Mouse (Mus musculus): ENCODE data around the gene Ntpcr.

Ntpcr gene

GRCm38 (mm10) chr8:125726143-125726542 lies 3.6 kb upstream of the Ntpcr start:
- DNase-seq, result no peak

DNA sequence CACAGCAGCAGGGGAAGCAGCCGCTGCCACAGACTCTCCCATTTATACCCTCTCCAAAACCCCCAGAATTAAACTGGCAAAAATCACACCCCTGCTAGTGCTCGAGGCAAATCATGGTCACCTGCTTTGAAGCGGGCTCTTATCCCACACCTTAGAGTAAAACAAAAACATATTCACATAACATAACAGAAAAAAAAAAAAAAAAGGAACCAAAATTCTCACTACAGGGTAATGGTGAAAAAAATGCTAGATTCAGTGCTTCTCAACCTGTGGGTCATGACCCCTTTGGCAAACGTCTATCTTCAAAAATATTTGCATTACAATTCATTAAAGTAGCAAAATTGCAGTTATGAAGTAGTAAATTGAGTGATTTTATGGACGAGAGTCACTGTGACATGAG lies 2.8 kb upstream of the Ntpcr start:
- DNase-seq, result no peak

- DNase-seq, result no peak
Measured at GRCm38 (mm10) chr8:125727797-125728196, 2.0 kb upstream of the Ntpcr start.

- DNase-seq, result peak; percentile 92
Measured at GRCm38 (mm10) chr8:125733964-125734956, 4.5 kb downstream of the Ntpcr start.

- DNase-seq, result no peak
Measured at GRCm38 (mm10) chr8:125738956-125739355, 9.2 kb downstream of the Ntpcr start.

DNA sequence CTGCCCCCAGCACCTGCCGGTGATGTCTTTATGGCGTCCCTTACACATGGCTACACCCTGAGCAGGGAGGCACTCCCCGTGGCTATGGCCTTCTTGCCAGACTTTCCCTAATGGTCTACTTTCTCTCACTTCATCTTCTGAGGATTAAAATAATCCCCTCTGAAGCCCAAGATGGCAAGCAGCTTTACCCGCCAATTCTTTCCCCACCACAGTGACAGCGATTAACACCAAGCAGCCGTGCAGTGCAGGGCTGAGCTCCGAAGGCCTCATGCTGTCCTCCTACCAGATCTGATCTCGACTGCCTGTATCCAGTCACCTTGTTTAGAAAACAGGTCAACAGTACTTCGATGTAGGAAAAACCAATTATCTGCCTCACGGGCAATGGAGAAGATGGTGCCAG lies 10.9 kb downstream of the Ntpcr start:
- no peak for DNase-seq

GRCm38 (mm10) chr8:125741377-125741776 lies 11.6 kb downstream of the Ntpcr start:
- DNase-seq, result no peak

DNA sequence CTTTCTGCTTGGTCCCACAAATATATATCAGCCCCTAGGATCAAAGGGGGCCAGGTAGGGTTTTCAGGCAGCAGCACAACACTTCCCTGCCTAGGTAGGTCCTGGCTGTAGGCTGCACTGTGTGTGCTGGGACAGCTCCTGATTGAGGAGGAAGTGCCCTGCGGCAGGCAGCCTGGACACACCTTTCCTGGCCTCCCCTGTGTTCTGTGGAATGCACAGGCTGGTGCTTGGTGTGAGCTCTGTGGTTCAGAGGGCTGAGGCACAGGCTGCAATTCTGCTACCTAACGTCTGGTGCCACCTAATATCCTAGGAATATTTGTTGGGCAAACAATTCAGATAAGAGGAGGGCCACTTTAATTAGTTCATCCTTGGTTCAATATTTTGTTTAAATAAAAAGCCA lies 12.1 kb downstream of the Ntpcr start:
- DNase-seq, result no peak

DNA sequence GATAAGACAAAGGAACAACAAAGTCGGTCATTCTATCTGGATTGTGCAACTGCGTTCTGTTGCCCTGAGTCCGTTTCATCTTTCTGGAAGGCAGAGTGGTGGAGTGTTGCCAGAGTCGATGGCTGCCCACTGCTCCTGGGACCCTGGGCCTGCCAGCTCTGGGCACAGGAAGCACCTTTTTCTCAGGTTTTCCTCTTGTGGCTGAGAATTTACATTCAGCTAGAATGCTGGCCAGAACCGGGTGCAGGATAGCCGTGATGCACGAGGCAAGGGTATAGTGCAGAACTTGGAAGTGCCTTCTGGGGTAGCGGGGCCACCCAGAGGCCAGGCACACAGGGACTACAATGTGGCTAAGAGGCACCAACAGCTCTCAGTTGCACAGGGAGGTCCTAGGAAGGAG lies 12.6 kb downstream of the Ntpcr start:
- no peak for DNase-seq

- no peak for DNase-seq
Measured at GRCm38 (mm10) chr8:125744914-125745576, 15.3 kb downstream of the Ntpcr start.

DNA sequence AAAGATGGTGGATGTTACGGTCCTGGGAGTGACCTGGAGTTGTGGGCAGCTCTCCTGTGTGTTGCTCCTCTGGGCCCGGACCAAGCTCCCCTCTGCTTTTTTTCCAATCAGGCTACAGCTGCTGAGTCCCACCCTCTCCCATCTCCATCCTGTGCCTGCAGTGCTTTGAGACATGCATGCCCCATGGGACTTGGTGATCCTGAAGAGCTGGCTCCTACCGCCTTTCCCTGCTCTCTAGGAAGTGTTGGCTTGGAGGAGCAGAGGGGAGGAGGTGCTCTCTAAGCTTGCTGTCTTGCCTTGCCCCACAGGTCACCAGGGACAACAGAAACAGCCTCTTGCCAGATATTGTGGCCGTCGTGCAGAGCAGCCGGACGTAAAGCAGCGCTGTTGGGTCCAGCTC lies 17.6 kb downstream of the Ntpcr start:
- no peak for DNase-seq

GRCm38 (mm10) chr8:125750846-125751245 lies 21.1 kb downstream of the Ntpcr start:
- DNase-seq, result peak; percentile 35

- no peak for DNase-seq
Measured at GRCm38 (mm10) chr8:125755896-125756295, 26.1 kb downstream of the Ntpcr start.

GRCm38 (mm10) chr8:125756391-125757105 lies 26.8 kb downstream of the Ntpcr start:
- no peak for DNase-seq

DNA sequence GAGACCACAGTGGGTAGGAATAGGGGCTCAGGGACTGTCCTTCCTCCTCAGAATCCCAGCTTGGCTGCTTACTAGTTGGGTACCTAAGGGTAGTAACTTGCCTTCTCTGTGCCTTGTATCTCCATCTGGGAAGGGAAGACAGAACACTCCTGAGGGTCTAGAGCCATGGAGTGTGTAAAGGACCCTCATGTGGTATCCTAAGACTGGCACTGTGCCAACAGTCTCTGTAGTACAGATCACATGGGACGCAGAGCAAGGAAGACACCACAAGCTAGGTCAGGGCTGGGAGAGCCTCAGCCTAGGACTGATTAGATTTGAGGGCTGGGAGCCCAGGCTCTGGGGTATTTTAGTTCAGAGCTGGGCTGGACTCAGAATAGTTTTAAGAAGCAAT lies 27.3 kb downstream of the Ntpcr start:
- DNase-seq, result no peak

DNA sequence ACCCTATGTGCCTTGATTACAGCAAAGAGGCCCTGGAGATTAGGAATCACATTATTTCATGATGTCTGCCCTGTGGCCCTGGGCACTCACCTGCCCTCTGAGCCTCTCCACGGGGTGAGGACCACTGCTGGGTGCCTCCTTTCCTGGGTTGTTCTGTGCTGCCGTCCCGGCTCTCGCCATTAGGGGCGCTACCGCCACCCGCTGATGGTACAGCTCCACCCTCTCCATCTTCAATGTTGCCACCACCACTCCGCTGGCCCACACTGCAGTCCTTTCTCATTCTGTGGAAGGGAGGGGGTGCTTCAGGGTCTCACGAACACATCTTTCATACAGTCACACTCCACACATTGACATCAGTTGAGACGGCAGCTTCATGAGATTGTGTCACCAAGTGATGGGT lies 29.3 kb downstream of the Ntpcr start:
- DNase-seq, result no peak

DNA sequence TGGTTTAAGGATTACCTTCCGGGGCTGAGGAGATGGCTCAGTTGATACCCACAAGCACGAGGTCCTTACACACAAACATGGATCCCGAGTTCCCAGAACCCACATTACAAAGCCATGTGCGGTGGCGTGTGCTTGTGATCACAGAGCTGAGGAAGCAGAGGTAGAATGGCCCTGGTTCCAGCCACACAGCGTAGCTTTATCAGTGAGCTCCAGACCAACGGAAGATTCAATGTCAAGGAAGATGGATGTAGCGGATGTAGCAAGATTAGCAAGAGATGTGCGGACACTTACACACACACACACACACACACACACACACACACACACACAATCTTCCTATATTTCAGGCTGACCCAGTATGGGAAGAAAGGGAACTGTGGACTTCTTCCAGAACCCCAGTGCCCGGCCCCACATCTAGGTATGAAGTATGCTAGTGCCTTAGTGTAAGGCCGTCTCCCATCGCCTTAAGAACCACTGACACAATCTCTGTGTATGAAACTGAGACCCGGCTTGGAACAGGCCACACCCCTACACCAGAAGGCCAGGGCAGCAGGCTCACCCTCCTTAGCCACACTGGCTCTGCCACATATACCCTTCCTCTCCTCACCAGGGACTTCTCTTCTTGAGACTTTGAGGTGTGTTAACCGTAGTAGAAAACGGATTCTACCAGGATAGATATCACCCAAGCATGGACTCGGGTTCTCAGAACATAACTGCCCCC lies 33.5 kb downstream of the Ntpcr start:
- no peak for DNase-seq

GRCm38 (mm10) chr8:125768079-125768478 lies 38.3 kb downstream of the Ntpcr start:
- no peak for DNase-seq

DNA sequence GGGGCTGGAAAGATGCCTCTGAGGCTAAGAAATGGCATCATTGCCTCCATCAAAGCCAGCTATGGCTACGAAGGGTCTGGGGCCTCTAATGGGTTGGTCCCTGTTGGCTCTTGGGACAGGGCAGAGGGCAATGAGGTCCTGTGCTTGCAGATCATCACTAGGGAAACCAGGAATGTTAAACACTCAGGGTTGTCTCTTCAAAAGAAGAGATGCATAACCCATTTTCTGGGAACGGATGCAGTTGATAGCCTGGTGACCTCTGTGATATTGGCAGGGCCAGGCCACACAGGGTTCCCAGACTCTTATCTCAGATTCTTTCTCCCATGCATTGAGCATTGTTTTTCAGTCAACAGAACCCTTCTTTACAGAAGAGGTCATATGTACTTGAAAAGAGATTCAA lies 42.5 kb downstream of the Ntpcr start:
- peak; percentile 40 for DNase-seq

- DNase-seq, result no peak
Measured at GRCm38 (mm10) chr8:125773281-125773803, 43.6 kb downstream of the Ntpcr start.

DNA sequence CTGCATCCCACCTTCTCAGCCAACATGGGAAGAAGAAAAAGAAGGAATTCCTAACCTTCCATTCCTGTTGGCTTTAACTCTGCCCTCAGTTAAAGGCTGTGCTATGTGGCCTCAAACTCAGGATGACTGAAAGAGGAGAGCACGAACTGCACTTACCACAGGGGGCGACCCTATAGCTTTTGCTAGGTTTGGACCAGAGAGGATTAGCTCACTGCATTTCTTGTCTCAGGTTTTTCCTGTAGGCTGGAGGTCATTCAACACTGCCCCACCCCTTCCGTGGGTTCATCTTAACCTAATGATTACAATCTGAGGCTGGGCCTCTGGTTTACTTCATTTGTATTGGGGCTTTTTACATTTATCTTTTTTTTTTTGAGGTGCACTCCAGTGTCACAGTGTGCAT lies 45.3 kb downstream of the Ntpcr start:
- DNase-seq, result no peak

GRCm38 (mm10) chr8:125776314-125776713 lies 46.6 kb downstream of the Ntpcr start:
- no peak for DNase-seq

DNA sequence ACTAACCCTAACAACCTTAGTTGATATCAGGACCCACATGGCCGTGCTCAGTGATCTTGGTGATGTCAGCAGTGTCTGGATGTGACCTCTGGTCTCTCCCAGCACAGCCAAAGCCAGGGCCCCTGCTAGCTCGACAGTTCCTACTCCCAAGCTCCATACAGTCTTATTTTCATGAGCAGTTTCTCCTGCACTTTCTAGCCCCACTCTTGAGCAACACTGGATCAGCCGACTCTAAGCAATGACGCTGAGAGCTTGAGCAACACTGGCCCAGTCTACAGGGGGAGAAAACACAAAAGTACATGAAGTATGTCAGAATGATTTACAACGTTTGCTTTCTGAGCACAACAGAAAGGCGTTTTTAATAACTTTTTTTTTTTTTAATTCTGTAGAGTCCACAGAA lies 47.0 kb downstream of the Ntpcr start:
- DNase-seq, result peak; percentile 20

All from kidney, postnatal 14 days (tissue).